Mouse (Mus musculus): ENCODE data around the gene Atp5b. TPM values are rescaled to one million over a fixed set of nuclear protein-coding genes. Genes with fewer than 3 reads are reported as not detected.
A peak's percentile ranks its signal among the peaks of the same experiment; 100 is the strongest.
"Not testable (repeated sequence)": the region's sequence is repeated elsewhere in the genome, so short reads cannot be mapped to it uniquely, and the experiment has no call there.

The Atp5b gene
- polyA plus RNA-seq, 1 experiment from 2014 or later, result 2,704 TPM

GRCm38 (mm10) chr10:128048157-128048556 is 34.9 kb upstream of the Atp5b start:
- Histone ChIP-seq H3K27me3 (replicated peaks; ENCODE audit: control insufficient read depth, insufficient read depth, low read length) (no peaks in the 10 kb centered on the region), H3K4me1 (ENCODE audit: control insufficient read depth, insufficient read depth, low read depth, low read length) (no peaks in the 10 kb centered on the region), H3K9ac (ENCODE audit: low read depth, low read length) (no peak overlapping the region), H3K36me3 (ENCODE audit: control insufficient read depth, insufficient read depth, low read length) (peaks cover 50% of the 10 kb centered on the region), H3K4me2 (ENCODE audit: low read length) (no peak overlapping the region), H3K4me3 (ENCODE audit: low read length) (no peak overlapping the region), H3K9me3 (ENCODE audit: control insufficient read depth, low read length) (no peaks in the 10 kb centered on the region), H3K27ac (ENCODE audit: low read depth, low read length) (no peak overlapping the region)
- no peak for ATAC-seq
- 97% methylated on average over 8 of the region's 8 CpGs for WGBS

GRCm38 (mm10) chr10:128049741-128050140 is 33.3 kb upstream of the Atp5b start:
- 0 out of 2 replicates have a peak, but pooled peaks have one; percentile 24 for ATAC-seq
- Histone ChIP-seq H3K9ac (ENCODE audit: low read depth, low read length) (no peak overlapping the region), H3K4me3 (ENCODE audit: low read length) (no peak overlapping the region), H3K27me3 (replicated peaks; ENCODE audit: control insufficient read depth, insufficient read depth, low read length) (no peaks in the 10 kb centered on the region), H3K36me3 (ENCODE audit: control insufficient read depth, insufficient read depth, low read length) (peaks cover 45% of the 10 kb centered on the region), H3K4me1 (ENCODE audit: control insufficient read depth, insufficient read depth, low read depth, low read length) (no peaks in the 10 kb centered on the region), H3K27ac (ENCODE audit: low read depth, low read length) (no peak overlapping the region), H3K9me3 (ENCODE audit: control insufficient read depth, low read length) (no peaks in the 10 kb centered on the region), H3K4me2 (ENCODE audit: low read length) (no peak overlapping the region)
- WGBS, result 94% methylated on average over 2 of the region's 2 CpGs

GRCm38 (mm10) chr10:128050355-128050754 is 32.7 kb upstream of the Atp5b start:
- H3K27me3 ChIP-seq (replicated peaks; ENCODE audit: control insufficient read depth, insufficient read depth, low read length), result no peaks in the 10 kb centered on the region
- H3K36me3 ChIP-seq (ENCODE audit: control insufficient read depth, insufficient read depth, low read length), result peaks cover 42% of the 10 kb centered on the region
- H3K27ac ChIP-seq (ENCODE audit: low read depth, low read length), result no peak overlapping the region
- no peak overlapping the region for H3K4me2 ChIP-seq (ENCODE audit: low read length)
- no peak overlapping the region for H3K4me3 ChIP-seq (ENCODE audit: low read length)
- H3K9ac ChIP-seq (ENCODE audit: low read depth, low read length), result no peak overlapping the region
- no peaks in the 10 kb centered on the region for H3K4me1 ChIP-seq (ENCODE audit: control insufficient read depth, insufficient read depth, low read depth, low read length)
- no peak for ATAC-seq
- WGBS, result 90% methylated on average over 2 of the region's 2 CpGs
- H3K9me3 ChIP-seq (ENCODE audit: control insufficient read depth, low read length), result no peaks in the 10 kb centered on the region

- H3K9ac ChIP-seq (ENCODE audit: low read depth, low read length), result no peak overlapping the region
- WGBS, result 97% methylated on average over 5 of the region's 5 CpGs
- no peak overlapping the region for H3K27ac ChIP-seq (ENCODE audit: low read depth, low read length)
- H3K4me2 ChIP-seq (ENCODE audit: low read length), result no peak overlapping the region
- H3K4me1 ChIP-seq (ENCODE audit: control insufficient read depth, insufficient read depth, low read depth, low read length), result no peaks in the 10 kb centered on the region
- H3K9me3 ChIP-seq (ENCODE audit: control insufficient read depth, low read length), result no peaks in the 10 kb centered on the region
- no peaks in the 10 kb centered on the region for H3K27me3 ChIP-seq (replicated peaks; ENCODE audit: control insufficient read depth, insufficient read depth, low read length)
- H3K4me3 ChIP-seq (ENCODE audit: low read length), result no peak overlapping the region
- ATAC-seq, result no peak
- H3K36me3 ChIP-seq (ENCODE audit: control insufficient read depth, insufficient read depth, low read length), result peaks cover 31% of the 10 kb centered on the region
Observed at GRCm38 (mm10) chr10:128051589-128051988, 31.5 kb upstream of the Atp5b start.

GRCm38 (mm10) chr10:128052136-128052535 is 30.9 kb upstream of the Atp5b start:
- H3K4me2 ChIP-seq (ENCODE audit: low read length); H3K9ac ChIP-seq (ENCODE audit: low read depth, low read length); H3K27me3 ChIP-seq (replicated peaks; ENCODE audit: control insufficient read depth, insufficient read depth, low read length); H3K4me3 ChIP-seq (ENCODE audit: low read length); H3K27ac ChIP-seq (ENCODE audit: low read depth, low read length); H3K4me1 ChIP-seq (ENCODE audit: control insufficient read depth, insufficient read depth, low read depth, low read length); H3K9me3 ChIP-seq (ENCODE audit: control insufficient read depth, low read length); ATAC-seq: not testable (repeated sequence)
- WGBS, result 83% methylated on average over 1 of the region's 2 CpGs
- H3K36me3 ChIP-seq (ENCODE audit: control insufficient read depth, insufficient read depth, low read length), result peaks cover 27% of the 10 kb centered on the region

- Histone ChIP-seq H3K36me3 (ENCODE audit: control insufficient read depth, insufficient read depth, low read length) (peaks cover 19% of the 10 kb centered on the region), H3K27me3 (replicated peaks; ENCODE audit: control insufficient read depth, insufficient read depth, low read length) (no peaks in the 10 kb centered on the region), H3K4me3 (ENCODE audit: low read length) (no peak overlapping the region), H3K4me2 (ENCODE audit: low read length) (no peak overlapping the region), H3K9ac (ENCODE audit: low read depth, low read length) (no peak overlapping the region), H3K9me3 (ENCODE audit: control insufficient read depth, low read length) (no peaks in the 10 kb centered on the region), H3K27ac (ENCODE audit: low read depth, low read length) (no peak overlapping the region), H3K4me1 (ENCODE audit: control insufficient read depth, insufficient read depth, low read depth, low read length) (peaks cover 5% of the 10 kb centered on the region)
- WGBS, result 95% methylated on average over 8 of the region's 8 CpGs
- no peak for ATAC-seq
Observed at GRCm38 (mm10) chr10:128053001-128053400, 30.1 kb upstream of the Atp5b start.

- H3K36me3 ChIP-seq (ENCODE audit: control insufficient read depth, insufficient read depth, low read length), result no peaks in the 10 kb centered on the region
- H3K27me3 ChIP-seq (replicated peaks; ENCODE audit: control insufficient read depth, insufficient read depth, low read length), result no peaks in the 10 kb centered on the region
- no peaks in the 10 kb centered on the region for H3K9me3 ChIP-seq (ENCODE audit: control insufficient read depth, low read length)
- 0% methylated on average over 18 of the region's 18 CpGs for WGBS
- H3K9ac ChIP-seq (ENCODE audit: low read depth, low read length), result peak overlapping the region; percentile 83
- peaks cover 21% of the 10 kb centered on the region for H3K4me1 ChIP-seq (ENCODE audit: control insufficient read depth, insufficient read depth, low read depth, low read length)
- peak overlapping the region; percentile 98 for H3K27ac ChIP-seq (ENCODE audit: low read depth, low read length)
- H3K4me2 ChIP-seq (ENCODE audit: low read length), result peak overlapping the region; percentile 77
- peak; percentile 1; the same call in 1 of the 2 replicates for ATAC-seq
- H3K4me3 ChIP-seq (ENCODE audit: low read length), result peak overlapping the region; percentile 87
Observed at GRCm38 (mm10) chr10:128058184-128058583, 24.9 kb upstream of the Atp5b start.

- peaks cover 21% of the 10 kb centered on the region for H3K4me1 ChIP-seq (ENCODE audit: control insufficient read depth, insufficient read depth, low read depth, low read length)
- under 1% methylated on average over 72 of the region's 72 CpGs for WGBS
- H3K27me3 ChIP-seq (replicated peaks; ENCODE audit: control insufficient read depth, insufficient read depth, low read length), result no peaks in the 10 kb centered on the region
- peak; percentile 95 for ATAC-seq
- H3K9me3 ChIP-seq (ENCODE audit: control insufficient read depth, low read length), result no peaks in the 10 kb centered on the region
- peak within 1 kb of the TSS; percentile 86 for H3K9ac ChIP-seq (ENCODE audit: low read depth, low read length)
- peak within 1 kb of the TSS; percentile 77 for H3K4me2 ChIP-seq (ENCODE audit: low read length)
- no peaks in the 10 kb centered on the region for H3K36me3 ChIP-seq (ENCODE audit: control insufficient read depth, insufficient read depth, low read length)
- peak within 1 kb of the TSS; percentile 98 for H3K27ac ChIP-seq (ENCODE audit: low read depth, low read length)
- H3K4me3 ChIP-seq (ENCODE audit: low read length), result peak within 1 kb of the TSS; percentile 87
Observed at GRCm38 (mm10) chr10:128058601-128059151, 24.4 kb upstream of the Atp5b start, which contains the start of gene Ptges3. Gene Ptges3, plus strand, starts transcription at chr10:128058954.

- no peaks in the 10 kb centered on the region for H3K9me3 ChIP-seq (ENCODE audit: control insufficient read depth, low read length)
- peak overlapping the region; percentile 86 for H3K9ac ChIP-seq (ENCODE audit: low read depth, low read length)
- ATAC-seq, result peak; percentile 28
- H3K4me3 ChIP-seq (ENCODE audit: low read length), result peak overlapping the region; percentile 87
- H3K36me3 ChIP-seq (ENCODE audit: control insufficient read depth, insufficient read depth, low read length), result no peaks in the 10 kb centered on the region
- WGBS, result under 1% methylated on average over 36 of the region's 62 CpGs
- H3K27ac ChIP-seq (ENCODE audit: low read depth, low read length), result peak overlapping the region; percentile 98
- H3K4me2 ChIP-seq (ENCODE audit: low read length), result peak overlapping the region; percentile 77
- peaks cover 21% of the 10 kb centered on the region for H3K4me1 ChIP-seq (ENCODE audit: control insufficient read depth, insufficient read depth, low read depth, low read length)
- no peaks in the 10 kb centered on the region for H3K27me3 ChIP-seq (replicated peaks; ENCODE audit: control insufficient read depth, insufficient read depth, low read length)
Observed at GRCm38 (mm10) chr10:128059207-128059981, 23.7 kb upstream of the Atp5b start.
